Mouse (Mus musculus): Measurements from ENCODE around the gene Rasgrf1. TPM values are rescaled to one million over a fixed set of nuclear protein-coding genes. Genes with fewer than 3 reads are reported as not detected.

The Rasgrf1 gene
- total and polyA plus RNA-seq, 3 experiments = not detected

- dilution Hi-C loops (cut with MboI; ENCODE audit: extremely low pct_ligation_motif_present, extremely low pct_unique_long_range_greater_than_20kb, low sequenced_read_pairs) = no loop called here
- Histone ChIP-seq H3K9ac (ENCODE audit: insufficient read depth, low read depth) (no peak overlapping the region), H3K9me3 (replicated peaks; ENCODE audit: low read length) (no peaks in the 10 kb centered on the region), H3K4me1 (ENCODE audit: control insufficient read depth in 1 of 2, insufficient read depth in 2 of 2) (no peaks in the 10 kb centered on the region), H3K4me3 (replicated peaks in 1 of 3; ENCODE audit: low read depth in 2 of 3, low read length in 2 of 3, poor library complexity in 1 of 3) (no peak overlapping the region), H3K36me3 (replicated peaks in 1 of 2; ENCODE audit: control insufficient read depth in 1 of 2, insufficient read depth in 1 of 2, low read length in 1 of 2) (no peaks in the 10 kb centered on the region), H3K27me3 (replicated peaks) (peaks cover 1% of the 10 kb centered on the region), H3K4me2 (ENCODE audit: insufficient read depth, low read depth, poor library complexity, severe bottlenecking) (no peak overlapping the region), H3K27ac (ENCODE audit: insufficient read depth, low read depth) (no peak overlapping the region), H3K79me2 (replicated peaks; ENCODE audit: control insufficient read depth, extremely low read depth, insufficient read depth, poor library complexity, severe bottlenecking) (no peaks in the 10 kb centered on the region)
- in situ Hi-C loops (cut with MboI; ENCODE audit: low pct_ligation_motif_present, low pct_unique_long_range_greater_than_20kb, low sequenced_read_pairs) = no loop called here
- TF ChIP-seq RAD21 (IDR thresholded peaks at IDR 0.05; ENCODE audit: low read depth, low read length) (no peak), RCOR1 (conservative IDR thresholded peaks at IDR 0.05; ENCODE audit: low read depth, low read length) (no peak), ETS1 (conservative IDR thresholded peaks at IDR 0.05; ENCODE audit: low read depth, low read length) (no peak), MAX (IDR thresholded peaks at IDR 0.05; ENCODE audit: low read length) (no peak), BHLHE40 (IDR thresholded peaks at IDR 0.05; ENCODE audit: low read depth, low read length) (no peak), SMC3 (IDR thresholded peaks at IDR 0.05; ENCODE audit: low read depth, low read length) (no peak)
- DNase-seq (ENCODE audit: extremely low read depth) = no peak
Observed at GRCm38 (mm10) chr9:89891534-89892293, 18.0 kb upstream of the Rasgrf1 start.

GRCm38 (mm10) chr9:89892540-89893188, 17.0 kb upstream of the Rasgrf1 start:
- no peaks in the 10 kb centered on the region for H3K9me3 ChIP-seq (replicated peaks; ENCODE audit: low read length)
- DNase-seq (ENCODE audit: extremely low read depth) = no peak
- H3K4me2 ChIP-seq (ENCODE audit: insufficient read depth, low read depth, poor library complexity, severe bottlenecking) = no peak overlapping the region
- dilution Hi-C loops (cut with MboI; ENCODE audit: extremely low pct_ligation_motif_present, extremely low pct_unique_long_range_greater_than_20kb, low sequenced_read_pairs) (no loop called here), in situ Hi-C loops (cut with MboI; ENCODE audit: low pct_ligation_motif_present, low pct_unique_long_range_greater_than_20kb, low sequenced_read_pairs) (no loop called here)
- no peak overlapping the region for H3K4me3 ChIP-seq (replicated peaks in 1 of 3; ENCODE audit: low read depth in 2 of 3, low read length in 2 of 3, poor library complexity in 1 of 3)
- TF ChIP-seq HCFC1 (IDR thresholded peaks at IDR 0.05; ENCODE audit: low read depth, low read length) (no peak), MAX (IDR thresholded peaks at IDR 0.05; ENCODE audit: low read length) (no peak), TCF12 (IDR thresholded peaks at IDR 0.05; ENCODE audit: low read depth, low read length) (no peak), POLR2AphosphoS2 (IDR thresholded peaks at IDR 0.05; ENCODE audit: low read depth, low read length) (no peak), ELF1 (IDR thresholded peaks at IDR 0.05; ENCODE audit: low read depth, low read length) (no peak), ETS1 (conservative IDR thresholded peaks at IDR 0.05; ENCODE audit: low read depth, low read length) (no peak), JUN (IDR thresholded peaks at IDR 0.05; ENCODE audit: insufficient read depth, low read depth, low read length) (no peak), SMC3 (IDR thresholded peaks at IDR 0.05; ENCODE audit: low read depth, low read length) (no peak)
- H3K27ac ChIP-seq (ENCODE audit: insufficient read depth, low read depth) = no peak overlapping the region
- no peaks in the 10 kb centered on the region for H3K36me3 ChIP-seq (replicated peaks in 1 of 2; ENCODE audit: control insufficient read depth in 1 of 2, insufficient read depth in 1 of 2, low read length in 1 of 2)
- no peaks in the 10 kb centered on the region for H3K79me2 ChIP-seq (replicated peaks; ENCODE audit: control insufficient read depth, extremely low read depth, insufficient read depth, poor library complexity, severe bottlenecking)
- H3K9ac ChIP-seq (ENCODE audit: insufficient read depth, low read depth) = no peak overlapping the region
- no peaks in the 10 kb centered on the region for H3K4me1 ChIP-seq (ENCODE audit: control insufficient read depth in 1 of 2, insufficient read depth in 2 of 2)
- peaks cover 1% of the 10 kb centered on the region for H3K27me3 ChIP-seq (replicated peaks)
